ENCODE assay signal across 18 mouse cellular contexts in genomic region chr5:91693277-91693676, GRCm38 (mm10).
A peak's percentile ranks its signal among the peaks of the same experiment; 100 is the strongest.
DNase-seq lines count a peak whose midpoint lies in the region; ATAC-seq and TF ChIP-seq lines count a peak whose summit lies in the region.
"Had no signal": no experiment of that assay in that cellular context is flagged by ENCODE, and none has a peak within 500 bp of the region (broad histone marks: within the 10 kb centered on the region; RNA-seq: fewer than 3 reads in every experiment).

No protein-coding gene starts in this region.

- no peak overlapping the region for H3K4me2 ChIP-seq in forebrain, embryonic 14.5 days (ENCODE audit: low read length)
- no peak overlapping the region for H3K4me2 ChIP-seq in forebrain, embryonic 13.5 days
- H3K4me2 ChIP-seq in hindbrain, postnatal 0 days (ENCODE audit: low read depth, low read length), result no peak overlapping the region
- no peak overlapping the region for H3K4me2 ChIP-seq in hindbrain, embryonic 11.5 days (replicated peaks; ENCODE audit: low read depth, low read length)
- H3K4me2 ChIP-seq in limb, embryonic 12.5 days, result 0 out of 2 replicates have a peak overlapping the region, but pooled peaks have one; percentile 11
- H3K4me2 ChIP-seq: liver, embryonic 13.5 days; lung, embryonic 15.5 days had no signal

- H3K4me3 ChIP-seq in forebrain, embryonic 14.5 days (ENCODE audit: low read depth, low read length), result no peak overlapping the region
- H3K4me3 ChIP-seq in forebrain, embryonic 13.5 days, result no peak overlapping the region
- H3K4me3 ChIP-seq in hindbrain, postnatal 0 days (ENCODE audit: low read length), result no peak overlapping the region
- H3K4me3 ChIP-seq in hindbrain, embryonic 11.5 days (ENCODE audit: low read depth, low read length), result no peak overlapping the region
- no peak overlapping the region for H3K4me3 ChIP-seq in limb, embryonic 12.5 days (replicated peaks)
- no peak overlapping the region for H3K4me3 ChIP-seq in limb, embryonic 10.5 days
- H3K4me3 ChIP-seq in heart, embryonic 10.5 days, result no peak overlapping the region
- H3K4me3 ChIP-seq: liver, embryonic 13.5 days; lung, embryonic 15.5 days; neural tube, embryonic 13.5 days had no signal

- DNase-seq in forebrain, embryonic 14.5 days (ENCODE audit: low spot score), result no peak
- no peak for DNase-seq in hindbrain, postnatal 0 days (ENCODE audit: low spot score)
- DNase-seq in hindbrain, embryonic 11.5 days (ENCODE audit: low spot score), result no peak
- DNase-seq in limb, embryonic 10.5 days (ENCODE audit: low spot score), result no peak
- peak; percentile 27 for DNase-seq in neural tube, embryonic 10.5 days (ENCODE audit: extremely low spot score, low spot score)
- DNase-seq in heart, embryonic 10.5 days (ENCODE audit: low spot score), result no peak
- DNase-seq: cerebellum, postnatal 10 days; gastrocnemius, postnatal 36 days; heart, postnatal 14 days; kidney, postnatal 14 days; left cerebral cortex, postnatal 4 days; liver, embryonic 13.5 days; thymus, postnatal 4 days had no signal

- no peaks in the 10 kb centered on the region for H3K4me1 ChIP-seq in forebrain, embryonic 14.5 days (ENCODE audit: control insufficient read depth, insufficient read depth, low read length)
- no peaks in the 10 kb centered on the region for H3K4me1 ChIP-seq in forebrain, embryonic 13.5 days
- H3K4me1 ChIP-seq in hindbrain, postnatal 0 days (ENCODE audit: insufficient read depth, low read length), result no peaks in the 10 kb centered on the region
- H3K4me1 ChIP-seq in hindbrain, embryonic 11.5 days (replicated peaks; ENCODE audit: control insufficient read depth, insufficient read depth, low read length), result no peaks in the 10 kb centered on the region
- H3K4me1 ChIP-seq in limb, embryonic 12.5 days (replicated peaks), result peaks cover 20% of the 10 kb centered on the region
- H3K4me1 ChIP-seq in limb, embryonic 10.5 days, result peaks cover 25% of the 10 kb centered on the region
- peaks cover 3% of the 10 kb centered on the region; the same call in 1 of the 2 replicates for H3K4me1 ChIP-seq in heart, embryonic 10.5 days
- H3K4me1 ChIP-seq: liver, embryonic 13.5 days; lung, embryonic 15.5 days had no signal

- TF ChIP-seq CTCF in hindbrain, postnatal 0 days (IDR thresholded peaks at IDR 0.05; ENCODE audit: low read depth), result no peak

- H3K9me3 ChIP-seq in forebrain, embryonic 14.5 days (replicated peaks; ENCODE audit: control insufficient read depth, low read length), result no peaks in the 10 kb centered on the region
- no peaks in the 10 kb centered on the region for H3K9me3 ChIP-seq in forebrain, embryonic 13.5 days (replicated peaks)
- H3K9me3 ChIP-seq in hindbrain, postnatal 0 days (ENCODE audit: low read length), result no peaks in the 10 kb centered on the region
- H3K9me3 ChIP-seq in hindbrain, embryonic 11.5 days (ENCODE audit: control insufficient read depth, low read length), result no peaks in the 10 kb centered on the region
- H3K9me3 ChIP-seq in limb, embryonic 12.5 days, result no peaks in the 10 kb centered on the region
- H3K9me3 ChIP-seq in limb, embryonic 10.5 days (replicated peaks), result no peaks in the 10 kb centered on the region
- no peaks in the 10 kb centered on the region for H3K9me3 ChIP-seq in heart, embryonic 10.5 days
- H3K9me3 ChIP-seq: liver, embryonic 13.5 days; lung, embryonic 15.5 days; neural tube, embryonic 13.5 days had no signal

- no peak overlapping the region for H3K27ac ChIP-seq in forebrain, embryonic 14.5 days (ENCODE audit: low read depth, low read length)
- no peak overlapping the region for H3K27ac ChIP-seq in forebrain, embryonic 13.5 days
- no peak overlapping the region for H3K27ac ChIP-seq in hindbrain, postnatal 0 days
- no peak overlapping the region for H3K27ac ChIP-seq in hindbrain, embryonic 11.5 days (ENCODE audit: low read depth, low read length)
- 0 out of 2 replicates have a peak overlapping the region, but pooled peaks have one; percentile 14 for H3K27ac ChIP-seq in limb, embryonic 12.5 days
- no peak overlapping the region for H3K27ac ChIP-seq in limb, embryonic 10.5 days
- no peak overlapping the region for H3K27ac ChIP-seq in heart, embryonic 10.5 days
- H3K27ac ChIP-seq: liver, embryonic 13.5 days; lung, embryonic 15.5 days; macrophage; neural tube, embryonic 13.5 days had no signal

- WGBS in forebrain, embryonic 14.5 days, result 87% methylated on average over 11 of the region's 11 CpGs
- WGBS in forebrain, embryonic 13.5 days, result 88% methylated on average over 11 of the region's 11 CpGs
- 72% methylated on average over 11 of the region's 11 CpGs for WGBS in hindbrain, postnatal 0 days
- 88% methylated on average over 11 of the region's 11 CpGs for WGBS in hindbrain, embryonic 11.5 days
- 66% methylated on average over 11 of the region's 11 CpGs for WGBS in limb, embryonic 12.5 days
- 79% methylated on average over 11 of the region's 11 CpGs for WGBS in limb, embryonic 10.5 days
- 90% methylated on average over 11 of the region's 11 CpGs for WGBS in heart, embryonic 10.5 days

- H3K36me3 ChIP-seq in forebrain, embryonic 14.5 days (ENCODE audit: control insufficient read depth, insufficient read depth, low read length), result no peaks in the 10 kb centered on the region
- H3K36me3 ChIP-seq in forebrain, embryonic 13.5 days (ENCODE audit: poor library complexity, severe bottlenecking), result no peaks in the 10 kb centered on the region
- H3K36me3 ChIP-seq in hindbrain, postnatal 0 days (ENCODE audit: insufficient read depth, low read length), result no peaks in the 10 kb centered on the region
- H3K36me3 ChIP-seq in hindbrain, embryonic 11.5 days (ENCODE audit: control insufficient read depth, insufficient read depth, low read length), result no peaks in the 10 kb centered on the region
- no peaks in the 10 kb centered on the region for H3K36me3 ChIP-seq in limb, embryonic 12.5 days
- H3K36me3 ChIP-seq in limb, embryonic 10.5 days, result no peaks in the 10 kb centered on the region
- H3K36me3 ChIP-seq in heart, embryonic 10.5 days, result no peaks in the 10 kb centered on the region
- H3K36me3 ChIP-seq: liver, embryonic 13.5 days; lung, embryonic 15.5 days; neural tube, embryonic 13.5 days had no signal

- H3K27me3 ChIP-seq in forebrain, embryonic 14.5 days (replicated peaks; ENCODE audit: control insufficient read depth, insufficient read depth, low read length), result no peaks in the 10 kb centered on the region
- H3K27me3 ChIP-seq in forebrain, embryonic 13.5 days, result no peaks in the 10 kb centered on the region
- no peaks in the 10 kb centered on the region for H3K27me3 ChIP-seq in hindbrain, postnatal 0 days (ENCODE audit: insufficient read depth, low read length)
- H3K27me3 ChIP-seq in hindbrain, embryonic 11.5 days (ENCODE audit: control insufficient read depth, insufficient read depth, low read length), result no peaks in the 10 kb centered on the region
- H3K27me3 ChIP-seq in limb, embryonic 12.5 days, result no peaks in the 10 kb centered on the region
- no peaks in the 10 kb centered on the region for H3K27me3 ChIP-seq in limb, embryonic 10.5 days (ENCODE audit: low read depth, poor library complexity, severe bottlenecking)
- no peaks in the 10 kb centered on the region for H3K27me3 ChIP-seq in heart, embryonic 10.5 days (ENCODE audit: insufficient read depth, poor library complexity, severe bottlenecking)
- H3K27me3 ChIP-seq: liver, embryonic 13.5 days; lung, embryonic 15.5 days; neural tube, embryonic 13.5 days had no signal

- peak; percentile 7; the same call in 1 of the 2 replicates for ATAC-seq in forebrain, embryonic 14.5 days
- ATAC-seq in forebrain, embryonic 13.5 days, result no peak
- ATAC-seq in hindbrain, postnatal 0 days, result peak; percentile 53; the same call in 1 of the 2 replicates
- ATAC-seq in hindbrain, embryonic 11.5 days (ENCODE audit: low FRiP score), result no peak
- ATAC-seq in limb, embryonic 12.5 days (ENCODE audit: insufficient number of reproducible peaks, insufficient read depth, low FRiP score, low TSS enrichment, low read depth), result no peak

- no peak overlapping the region for H3K9ac ChIP-seq in forebrain, embryonic 14.5 days (ENCODE audit: low read length)
- no peak overlapping the region for H3K9ac ChIP-seq in forebrain, embryonic 13.5 days
- H3K9ac ChIP-seq in hindbrain, postnatal 0 days (replicated peaks; ENCODE audit: low read length), result no peak overlapping the region
- no peak overlapping the region for H3K9ac ChIP-seq in hindbrain, embryonic 11.5 days (ENCODE audit: low read depth, low read length)
- H3K9ac ChIP-seq in limb, embryonic 12.5 days (replicated peaks), result no peak overlapping the region
- H3K9ac ChIP-seq: liver, embryonic 13.5 days; lung, embryonic 15.5 days; neural tube, embryonic 13.5 days had no signal

Comparison
In these comparisons a context has a peak if more than half of its experiments do, and no peak if none do; other contexts are left out.
1. ATAC-seq: peak in forebrain, embryonic 14.5 days (single experiment) and hindbrain, postnatal 0 days (single experiment); none in forebrain, embryonic 13.5 days (single experiment), hindbrain, embryonic 11.5 days (single experiment) and limb, embryonic 12.5 days (single experiment).